Mouse (Mus musculus) monocyte, adult 2 months (primary cell): ENCODE measurements around the gene Plekhh2.

Experiments
- DNase-seq, 2 experiments: peaks; one replicate each; pipeline ENCODE4 v3.0.0; 2022; ENCODE audit warnings: low spot score in 2 of 2, low read depth in 1 of 2

The Plekhh2 gene

DNA sequence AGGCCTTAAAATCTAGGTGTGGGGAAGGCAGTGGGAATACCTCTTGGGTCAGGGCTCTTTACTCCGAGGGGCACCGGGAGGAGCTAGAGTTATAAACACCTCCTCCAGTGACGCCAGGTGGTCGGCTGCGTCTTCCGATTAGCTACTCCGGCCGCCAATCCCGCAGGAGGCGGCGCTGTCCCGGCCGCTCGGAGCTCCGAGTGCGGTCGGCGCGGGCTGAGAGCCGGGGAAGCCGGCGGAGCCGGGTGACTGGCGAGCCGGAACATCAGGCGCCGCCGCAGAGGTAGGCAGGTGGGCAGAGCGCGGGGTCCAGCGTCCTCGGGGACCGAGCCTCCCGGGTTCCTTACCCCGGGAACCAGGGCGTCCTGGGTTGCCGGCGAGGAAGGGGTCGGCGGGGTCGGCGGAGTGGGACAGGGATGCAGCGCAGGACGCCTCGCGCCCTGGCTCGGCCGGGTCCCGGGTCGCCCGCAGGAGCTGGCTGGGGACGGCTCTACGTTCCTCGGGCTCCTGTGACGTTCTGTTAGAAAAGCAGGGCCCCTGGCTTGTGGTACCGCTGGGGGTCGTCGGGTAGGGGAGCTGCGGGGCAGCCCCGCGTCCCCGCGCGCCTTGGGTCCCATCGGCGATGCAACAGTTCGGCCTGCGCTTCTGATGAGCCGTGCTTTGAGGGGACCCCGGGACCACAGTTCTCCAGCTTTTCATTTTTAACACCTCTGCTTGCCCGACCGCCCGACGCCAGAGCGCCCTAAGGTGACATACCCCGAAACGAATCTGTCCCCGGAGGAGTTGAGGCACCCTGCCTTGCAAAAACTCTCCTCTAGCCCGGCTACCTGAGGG lies at the start of gene Plekhh2:
Gene Plekhh2 (plus strand): TSS at position 214 of the 834 bp plus-strand sequence.
- DNase-seq: no peak

DNA sequence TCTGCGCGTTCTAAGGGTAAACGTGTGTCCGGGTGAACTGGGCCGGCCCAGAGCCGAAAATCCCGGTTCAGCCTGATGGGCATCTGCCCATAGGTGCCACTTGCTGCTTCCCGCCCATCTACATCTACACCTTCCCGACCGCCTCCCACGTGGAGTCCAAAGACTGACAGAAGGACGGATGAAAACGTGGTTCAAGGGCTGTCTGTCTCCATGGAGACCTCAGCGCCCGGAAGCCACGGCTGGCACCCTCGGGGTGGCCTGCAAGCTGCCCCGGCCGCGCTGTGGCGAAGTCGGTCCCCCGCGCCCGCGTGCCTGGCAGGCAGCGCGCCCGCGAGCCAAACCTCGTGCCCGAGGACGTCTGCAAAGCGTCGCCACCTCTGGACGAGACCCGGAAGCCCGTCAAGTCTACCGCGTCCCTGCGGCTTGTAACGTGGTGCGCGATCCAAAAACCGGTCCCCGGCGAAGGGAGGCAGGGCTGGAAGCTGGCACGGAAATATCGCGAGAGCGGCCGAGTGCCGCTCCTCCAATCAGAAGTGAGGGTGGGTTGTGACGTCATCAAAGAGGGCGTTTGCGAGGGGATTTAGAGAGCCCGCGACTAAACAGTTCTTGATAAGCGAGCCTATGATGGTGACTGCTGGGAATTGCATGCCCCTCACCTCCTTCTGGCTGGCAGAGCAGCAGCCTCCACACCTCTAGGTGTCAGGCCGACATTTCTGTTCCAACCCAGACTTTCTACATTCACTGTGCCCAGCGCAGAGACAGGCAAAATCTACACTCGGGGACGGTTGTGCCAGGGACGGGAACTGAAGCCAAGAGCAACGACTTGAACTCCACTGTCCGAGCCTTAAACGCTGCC lies 45.7 kb upstream of the Plekhh2 start, which contains the start of gene Thada:
Gene Thada (minus strand): TSS at position 453 of the 856 bp plus-strand sequence.
- peak; percentile 94 to 98 for DNase-seq

GRCm38 (mm10) chr17:84474312-84474711 lies 37.4 kb upstream of the Plekhh2 start:
- DNase-seq: no peak

DNA sequence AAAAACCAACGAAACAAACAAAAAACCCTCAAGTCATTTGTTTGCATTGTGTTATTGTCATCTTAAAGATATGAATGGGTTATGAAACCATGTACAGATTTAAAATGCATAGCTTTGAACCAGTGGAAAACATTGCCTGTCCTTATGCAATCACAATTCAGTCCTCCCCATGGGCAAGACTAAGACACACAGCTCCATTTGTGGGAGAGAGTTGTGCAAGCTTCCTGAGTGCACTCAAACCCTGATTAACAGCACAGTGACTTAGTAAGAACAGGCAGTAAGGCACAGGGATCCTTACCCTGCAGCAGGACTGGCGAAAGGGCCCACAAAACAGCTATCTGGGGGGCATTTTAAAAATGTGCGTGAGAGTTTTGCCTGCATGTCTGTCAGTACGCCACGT lies 34.5 kb upstream of the Plekhh2 start:
- DNase-seq: no peak

DNA sequence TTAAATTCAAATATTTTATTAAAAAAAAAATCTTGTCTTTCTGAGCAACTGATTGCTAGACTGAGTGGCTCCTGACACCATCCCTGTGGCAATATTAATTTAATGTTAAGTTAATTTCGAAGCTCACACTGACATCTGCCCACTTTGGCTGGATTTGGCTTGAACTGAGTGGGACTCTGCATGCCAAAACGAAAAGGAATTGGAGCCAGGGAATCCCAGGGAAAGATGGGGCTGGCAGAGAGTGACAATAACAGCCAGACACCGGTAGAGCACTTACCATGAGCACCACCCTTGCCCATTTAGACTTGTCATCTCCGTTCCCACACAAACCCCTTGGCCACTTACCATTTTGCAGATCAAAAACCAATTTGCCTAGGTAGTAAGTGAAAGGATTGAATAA lies 33.4 kb upstream of the Plekhh2 start:
- no peak for DNase-seq

DNA sequence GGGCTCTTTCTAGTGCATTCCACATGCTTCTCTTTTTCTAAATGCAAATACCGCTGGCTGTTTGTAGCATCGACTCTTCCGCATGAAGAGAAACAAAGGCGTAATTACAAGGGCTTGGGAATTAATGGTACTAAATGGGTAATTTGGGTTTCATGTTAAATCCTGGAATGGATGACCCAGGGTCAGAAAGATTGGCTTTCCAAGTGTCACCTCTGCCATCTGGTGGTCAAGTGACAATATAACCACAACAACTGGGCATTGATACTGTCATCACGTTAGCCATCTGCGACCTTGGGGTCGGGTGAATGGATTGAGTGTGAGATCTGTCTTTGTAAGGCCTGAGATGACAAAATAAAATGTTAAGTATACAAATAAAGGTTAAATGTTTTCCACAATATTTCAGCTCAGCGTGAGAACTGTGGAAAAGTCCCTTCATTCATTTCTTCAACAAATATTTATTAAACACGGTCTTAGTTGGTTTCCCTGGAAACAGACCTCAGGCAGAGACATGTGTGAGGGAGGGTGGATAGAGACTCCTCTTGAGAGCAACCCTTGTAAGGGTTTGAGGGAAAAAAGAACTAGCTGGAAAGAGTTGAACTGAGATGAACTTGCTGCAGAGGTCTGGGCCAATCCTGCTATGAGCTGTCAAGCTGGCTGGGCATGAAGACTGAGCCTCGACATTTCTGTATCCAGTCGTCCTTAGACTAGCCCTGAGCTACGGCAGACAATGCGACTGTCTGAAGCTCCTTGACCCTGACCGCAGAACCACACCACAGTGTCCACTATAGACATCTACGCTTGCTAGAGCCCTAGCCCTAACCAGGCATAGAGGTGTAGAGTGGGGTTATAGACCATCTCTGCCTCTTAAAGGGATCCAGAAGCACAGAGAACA lies 31.0 kb upstream of the Plekhh2 start:
- no peak for DNase-seq

- no peak for DNase-seq
These were observed 28.9 kb upstream of the Plekhh2 start for GRCm38 (mm10) chr17:84482831-84483230.

DNA sequence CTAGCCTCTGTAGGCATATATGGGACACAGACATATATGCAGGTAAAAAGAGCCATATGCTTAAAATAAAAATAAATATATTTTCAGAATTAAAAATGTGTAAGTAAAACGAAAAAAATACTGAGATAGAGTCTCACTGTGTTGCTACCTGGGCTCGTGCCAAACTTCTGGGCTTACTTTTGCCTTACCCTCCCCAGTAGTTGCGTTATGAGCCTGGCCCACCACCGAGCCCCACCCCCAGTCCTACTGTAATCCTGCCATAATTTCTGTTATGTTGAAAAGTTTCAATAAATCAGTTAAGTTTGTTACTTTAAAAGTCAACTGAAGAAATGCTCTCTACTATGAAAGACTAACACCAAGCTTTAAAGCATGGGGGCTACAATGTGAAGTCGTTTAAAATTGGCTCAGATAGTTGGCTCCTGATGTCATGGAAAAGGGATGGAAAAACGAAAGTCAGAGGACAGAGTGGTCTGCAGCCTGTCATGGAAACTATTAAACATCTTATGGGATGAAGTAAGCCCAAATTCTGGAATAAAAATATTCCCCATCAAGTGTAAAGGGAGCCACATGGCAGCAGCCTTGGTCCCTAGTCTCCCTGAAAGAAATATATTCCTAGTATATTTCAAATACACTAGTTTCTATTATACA lies 27.9 kb upstream of the Plekhh2 start:
- no peak for DNase-seq

DNA sequence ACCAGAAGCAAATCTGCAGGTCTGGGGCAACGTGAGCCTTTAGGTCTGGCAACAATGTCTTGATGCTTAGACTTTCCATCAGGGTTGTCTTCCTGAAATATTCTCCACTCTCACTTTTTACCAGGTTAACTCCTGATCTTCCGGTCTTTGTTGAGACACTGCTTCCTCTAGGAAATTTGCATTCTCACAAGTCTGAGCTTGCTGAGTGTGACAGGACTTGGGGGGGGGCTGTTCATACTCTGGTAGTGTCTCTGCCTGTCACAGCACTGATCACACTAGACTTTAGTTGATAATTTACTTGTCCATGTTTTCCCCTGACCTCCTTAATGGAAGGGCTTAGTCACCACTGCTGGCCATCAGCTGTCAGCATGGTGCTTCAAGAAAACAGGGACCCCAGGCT lies 24.3 kb upstream of the Plekhh2 start:
- DNase-seq: no peak

GRCm38 (mm10) chr17:84492255-84492880 lies 19.3 kb upstream of the Plekhh2 start:
- DNase-seq: no peak

- no peak for DNase-seq
These were observed 14.7 kb upstream of the Plekhh2 start for GRCm38 (mm10) chr17:84497026-84497425.

GRCm38 (mm10) chr17:84497559-84497958 lies 14.1 kb upstream of the Plekhh2 start:
- DNase-seq: no peak

GRCm38 (mm10) chr17:84497972-84498604 lies 13.6 kb upstream of the Plekhh2 start:
- no peak for DNase-seq

- DNase-seq: no peak
These were observed 13.1 kb upstream of the Plekhh2 start for GRCm38 (mm10) chr17:84498639-84499038.

- no peak for DNase-seq
These were observed 9.4 kb upstream of the Plekhh2 start for GRCm38 (mm10) chr17:84502341-84502740.

DNA sequence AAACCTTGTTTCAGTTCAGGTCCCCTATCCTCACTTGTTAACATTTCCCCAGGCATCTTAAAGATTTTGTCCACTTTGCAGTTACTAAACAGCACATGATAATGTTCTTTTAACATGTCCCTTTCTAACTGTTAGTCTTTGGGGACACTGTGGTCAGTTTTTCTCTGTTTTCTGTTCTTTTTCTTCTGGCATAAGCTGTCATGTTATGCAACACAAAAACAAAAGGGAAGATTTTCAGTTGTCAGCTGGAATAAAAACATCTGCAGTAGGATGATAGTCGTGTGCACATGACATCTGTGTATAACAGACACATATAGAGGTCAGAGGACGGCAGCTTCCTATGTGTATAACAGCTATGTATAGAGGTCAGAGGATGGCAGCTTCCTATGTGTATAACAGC lies 5.8 kb upstream of the Plekhh2 start:
- no peak for DNase-seq

DNA sequence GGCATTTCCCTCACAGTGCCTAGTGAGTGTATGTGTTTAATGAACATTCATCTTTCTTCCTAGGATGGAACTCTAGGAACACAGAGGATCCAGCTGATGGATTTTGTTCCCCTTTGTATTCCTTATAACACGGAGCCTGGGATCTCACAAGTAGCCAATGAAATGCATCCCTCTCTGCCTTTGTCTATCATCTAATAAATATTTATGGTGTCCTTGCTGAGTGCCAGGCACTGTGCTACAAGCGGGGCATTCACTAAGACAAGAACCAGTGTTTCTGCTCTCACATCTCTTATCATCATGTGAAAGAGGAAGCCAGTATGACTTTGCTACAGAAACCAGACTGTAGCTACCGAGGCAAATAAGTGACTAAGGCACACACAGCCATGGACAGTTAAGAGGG lies 3.0 kb upstream of the Plekhh2 start:
- no peak for DNase-seq

DNA sequence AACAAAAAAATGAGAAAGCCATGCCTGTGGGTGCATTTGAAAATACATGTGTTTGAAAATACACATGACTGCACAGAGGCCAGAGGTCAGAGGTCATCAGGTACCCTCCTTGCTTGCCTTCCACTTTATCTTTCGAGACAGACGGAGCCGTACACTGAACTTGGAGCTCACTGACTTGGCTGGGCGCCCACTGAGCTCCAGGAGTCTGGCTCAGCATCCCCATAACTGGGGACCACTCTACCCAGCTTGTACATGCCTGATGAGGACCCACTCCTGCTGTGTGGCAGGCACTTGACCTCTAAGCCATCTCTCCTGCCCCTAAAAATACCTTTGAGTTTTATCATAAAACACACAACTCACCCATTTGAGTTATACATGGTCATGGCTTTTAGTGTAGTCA lies 2.5 kb upstream of the Plekhh2 start:
- no peak for DNase-seq

DNA sequence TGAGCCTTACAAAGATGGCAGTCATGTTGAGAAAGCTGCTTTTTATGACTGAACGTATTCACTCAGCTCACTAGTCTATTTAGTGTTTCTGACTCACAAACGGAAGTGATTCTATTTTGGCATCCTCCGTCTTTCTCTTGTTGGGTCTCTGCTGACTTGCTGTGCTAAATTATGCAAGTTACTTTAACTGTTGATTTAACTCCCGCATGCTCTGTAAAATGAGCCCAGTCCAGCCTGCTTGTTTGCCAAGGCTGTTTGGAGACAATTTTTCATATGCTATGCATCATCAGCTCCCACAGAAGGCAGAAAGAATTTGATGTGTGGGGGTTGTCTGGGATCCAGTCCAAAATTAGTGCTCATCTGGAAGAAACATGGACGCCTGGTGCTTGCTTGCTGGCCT lies 1.3 kb upstream of the Plekhh2 start:
- DNase-seq: no peak
